Mouse (Mus musculus) liver, embryonic 14 days (tissue): ENCODE data around the gene Gsg1l. TPM values are rescaled to one million over a fixed set of nuclear protein-coding genes. Genes with fewer than 3 reads are reported as not detected.

ENCODE experiments used
- polyA plus RNA-seq: library from polyadenylated mRNA; depleted of rRNA; stranded (reverse); fragments of >200 nt; gene quantifications from 2 replicates; pipeline ENCODE4 v1.2.3, GENCODE M21; 2012; rRNA removed

Gsg1l gene
- polyA plus RNA-seq: 0.06 TPM in 2 replicates

GRCm38 (mm10) chr7:126082286-126082741 is at the start of gene Gsg1l:
TSS of gene Gsg1l (minus strand) at chr7:126082411.

Other genes with a start within 250 kb of the Gsg1l start
- gene Xpo6, start 118.1 kb upstream of the Gsg1l start, polyA plus RNA-seq: 38.1 and 45.6 TPM in 2 replicates
- gene Sbk1, start 190.2 kb upstream of the Gsg1l start, polyA plus RNA-seq: 0.77 and 0.89 TPM in 2 replicates